Mouse (Mus musculus) kidney, adult 2 months (tissue): ENCODE measurements around the gene 4933415F23Rik.

Experiments
- CTCF ChIP-seq: fragments of 200-500 bp; conservative IDR thresholded peaks from 2 replicates; pipeline ENCODE4 v1.5.1; 2011; ENCODE audit warnings: low read depth, mild to moderate bottlenecking, control low read depth, low read length, moderate library complexity, mixed read lengths; ENCODE audit not compliant: insufficient read depth, insufficient read length
- POLR2A ChIP-seq: fragments of 200-500 bp; IDR thresholded peaks from one replicate; pipeline ENCODE4 v1.6.1; 2011; ENCODE audit warnings: low read depth, low read length, control low read depth

- TF ChIP-seq CTCF (no peak), POLR2A (no peak)
Measured at GRCm38 (mm10) chr1:23099791-23100190, 2.3 kb downstream of the 4933415F23Rik start.
